Mouse (Mus musculus) liver, embryonic 14.5 days (tissue): ENCODE measurements at regions not wholly inside any gene's neighbourhood (a gene's known extent, or its start where the extent isn't known, plus 50 kb on each side); places are given as distances from the start of the nearest gene placed in this dataset.

Experiments used
- ATAC-seq: fragments of 200-750 bp; cut with Nextera tagmentation; 2 replicates; pipeline ENCODE4 v1.8.0; 2017; ENCODE audit warnings: moderate number of reproducible peaks, mild to moderate bottlenecking, moderate library complexity; ENCODE audit not compliant: insufficient read depth
- DNase-seq, 3 experiments: peaks; one replicate each; pipeline ENCODE4 v3.0.0-alpha.2; 2012 to 2013; ENCODE audit warnings: low read depth in 3 of 3, low spot score in 3 of 3
- H3K27ac ChIP-seq: fragments of 300-500 bp; sonication (generic); 2 replicates; pipeline ENCODE4 v1.5.1; 2014; ENCODE audit warnings: moderate library complexity, mild to moderate bottlenecking, control low read depth, inconsistent platforms
- H3K27me3 ChIP-seq: fragments of 300-500 bp; sonication (generic); 2 replicates; pipeline ENCODE4 v1.6.1; 2014; ENCODE audit warnings: mild to moderate bottlenecking, low read length, moderate library complexity; ENCODE audit not compliant: control insufficient read depth, insufficient read depth
- H3K36me3 ChIP-seq: fragments of 300-500 bp; sonication (generic); replicated peaks from 2 replicates; pipeline ENCODE4 v1.6.1; 2014; ENCODE audit warnings: low read depth; ENCODE audit not compliant: control insufficient read depth, insufficient read depth
- H3K4me1 ChIP-seq, 2 experiments: fragments of 200-500 bp in 1 of 2; fragments of 300-500 bp in 1 of 2; sonication (generic) in 1 of 2; replicated peaks; 2 replicates each; pipeline ENCODE4 v1.6.1; 2012 to 2014; ENCODE audit warnings: antibody characterized with exemption in 1 of 2, inconsistent platforms in 1 of 2, low read length in 1 of 2; ENCODE audit not compliant: control insufficient read depth in 2 of 2, insufficient read depth in 2 of 2
- H3K4me2 ChIP-seq: fragments of 300-500 bp; sonication (generic); 2 replicates; pipeline ENCODE4 v1.6.1; 2014; ENCODE audit warnings: low read depth, mild to moderate bottlenecking, control low read depth, moderate library complexity
- H3K4me3 ChIP-seq, 2 experiments: fragments of 200-500 bp in 1 of 2; fragments of 300-500 bp in 1 of 2; sonication (generic) in 1 of 2; 2 replicates each; pipeline ENCODE4 v1.5.1; 2012 to 2014; ENCODE audit warnings: low read depth in 2 of 2, low read length in 2 of 2, mild to moderate bottlenecking in 2 of 2, control low read depth in 1 of 2, inconsistent platforms in 1 of 2, moderate library complexity in 1 of 2; ENCODE audit not compliant: insufficient read depth in 1 of 2
- H3K9ac ChIP-seq: fragments of 300-500 bp; sonication (generic); replicated peaks from 2 replicates; pipeline ENCODE4 v1.6.1; 2014; ENCODE audit warnings: mild to moderate bottlenecking, control low read depth, moderate library complexity
- H3K9me3 ChIP-seq: fragments of 300-500 bp; sonication (generic); 2 replicates; pipeline ENCODE4 v1.6.1; 2016; ENCODE audit warnings: low read length, mixed read lengths; ENCODE audit not compliant: control insufficient read depth
- CTCF ChIP-seq: IDR thresholded peaks from 2 replicates; pipeline ENCODE4 v1.5.1; 2016; ENCODE audit warnings: antibody characterized with exemption, low read depth, control low read depth
- EP300 ChIP-seq: IDR thresholded peaks from 2 replicates; pipeline ENCODE4 v1.6.1; 2016; ENCODE audit warnings: antibody characterized with exemption, low read depth
- WGBS: fragments of 180-500 bp; shearing (Covaris S2); extraction: QIAGEN DNeasy Blood & Tissue Kit; methylation state at CpG from one replicate; pipeline ENCODE4 v1.1.7; 2014; ENCODE audit not compliant: insufficient replicate concordance; 5-methylcytosine and 5-hydroxymethylcytosine counted together

- no peaks in the 10 kb centered on the region for H3K4me1 ChIP-seq
- H3K27ac ChIP-seq = no peak overlapping the region
- no peaks in the 10 kb centered on the region for H3K36me3 ChIP-seq
- H3K4me2 ChIP-seq = no peak overlapping the region
- ATAC-seq = no peak
- no peak overlapping the region for H3K9ac ChIP-seq
- 78% methylated on average over 8 of the region's 8 CpGs for WGBS
- H3K9me3 ChIP-seq = no peaks in the 10 kb centered on the region
- TF ChIP-seq CTCF (no peak), EP300 (no peak)
- DNase-seq = no peak
- no peaks in the 10 kb centered on the region for H3K27me3 ChIP-seq
- no peak overlapping the region for H3K4me3 ChIP-seq
These were observed 183.2 kb upstream of the Gm10131 start for GRCm38 (mm10) chr8:34294721-34295120.

GRCm38 (mm10) chr8:34290670-34291069 lies 179.1 kb upstream of the Gm10131 start:
- no peak overlapping the region for H3K4me3 ChIP-seq
- 60% methylated on average over 4 of the region's 4 CpGs for WGBS
- no peak overlapping the region for H3K9ac ChIP-seq
- no peak for TF ChIP-seq CTCF
- TF ChIP-seq EP300 = no peak
- no peaks in the 10 kb centered on the region for H3K36me3 ChIP-seq
- no peaks in the 10 kb centered on the region for H3K4me1 ChIP-seq
- no peaks in the 10 kb centered on the region for H3K9me3 ChIP-seq
- no peak overlapping the region for H3K4me2 ChIP-seq
- no peak overlapping the region for H3K27ac ChIP-seq
- DNase-seq (no peak), ATAC-seq (no peak)
- H3K27me3 ChIP-seq = no peaks in the 10 kb centered on the region

- ATAC-seq (no peak), DNase-seq (no peak)
- Histone ChIP-seq H3K9me3 (no peaks in the 10 kb centered on the region), H3K4me2 (no peak overlapping the region), H3K27me3 (no peaks in the 10 kb centered on the region), H3K27ac (no peak overlapping the region), H3K36me3 (no peaks in the 10 kb centered on the region), H3K4me3 (no peak overlapping the region), H3K4me1 (no peaks in the 10 kb centered on the region), H3K9ac (no peak overlapping the region)
- 53% methylated on average over 2 of the region's 2 CpGs for WGBS
- TF ChIP-seq CTCF (no peak), EP300 (no peak)
These were observed 176.3 kb upstream of the Gm10131 start for GRCm38 (mm10) chr8:34287801-34288200.

- Histone ChIP-seq H3K4me2 (no peak overlapping the region), H3K27me3 (no peaks in the 10 kb centered on the region), H3K9me3 (no peaks in the 10 kb centered on the region), H3K36me3 (no peaks in the 10 kb centered on the region), H3K4me3 (no peak overlapping the region), H3K27ac (no peak overlapping the region), H3K4me1 (no peaks in the 10 kb centered on the region), H3K9ac (no peak overlapping the region)
- DNase-seq = no peak
- TF ChIP-seq EP300 = no peak
- no peak for TF ChIP-seq CTCF
- 62% methylated on average over 3 of the region's 3 CpGs for WGBS
- ATAC-seq = no peak
These were observed 173.0 kb upstream of the Gm10131 start for GRCm38 (mm10) chr8:34284576-34284975.

GRCm38 (mm10) chr8:34280433-34280832 lies 168.9 kb upstream of the Gm10131 start:
- H3K9ac ChIP-seq = no peak overlapping the region
- no peaks in the 10 kb centered on the region for H3K27me3 ChIP-seq
- no peak overlapping the region for H3K27ac ChIP-seq
- 26% methylated on average over 11 of the region's 11 CpGs for WGBS
- DNase-seq (no peak), ATAC-seq (no peak)
- TF ChIP-seq EP300 (no peak), CTCF (no peak)
- H3K4me3 ChIP-seq = 0 out of 4 replicates have a peak overlapping the region, but pooled peaks of 1 of the 2 experiments have one; percentile 17
- H3K4me2 ChIP-seq = peak overlapping the region; percentile 6; the same call in 1 of the 2 replicates
- no peaks in the 10 kb centered on the region for H3K36me3 ChIP-seq
- no peaks in the 10 kb centered on the region for H3K4me1 ChIP-seq
- no peaks in the 10 kb centered on the region for H3K9me3 ChIP-seq
